9 mouse cellular contexts compared by ENCODE assay signal in the genomic region with DNA sequence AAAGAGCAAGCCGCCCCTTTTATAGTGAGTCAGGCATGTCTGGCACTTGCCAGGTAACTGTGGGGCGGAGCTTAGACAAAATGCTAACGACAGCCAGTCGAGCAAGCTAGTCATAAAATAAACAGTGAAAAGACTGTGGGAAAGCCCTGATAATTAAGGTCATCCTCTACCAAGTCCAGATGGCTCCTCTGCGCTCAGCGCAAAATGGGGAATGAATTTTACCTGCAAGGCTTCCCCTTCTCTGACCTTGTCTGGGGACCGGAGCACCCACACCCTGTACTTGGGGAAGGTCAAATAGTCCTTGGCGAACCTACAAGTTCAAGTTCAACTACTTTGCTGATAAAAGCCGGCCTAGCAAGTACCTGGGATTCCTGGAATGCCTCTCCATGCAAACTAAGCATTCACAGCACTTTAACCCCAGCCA. TPM values are rescaled to one million over a fixed set of nuclear protein-coding genes. Genes with fewer than 3 reads are reported as not detected.
DNase-seq lines count a peak whose midpoint lies in the region; ATAC-seq and TF ChIP-seq lines count a peak whose summit lies in the region.
"Had no signal": no experiment of that assay in that cellular context is flagged by ENCODE, and none has a peak within 500 bp of the region (broad histone marks: within the 10 kb centered on the region; RNA-seq: fewer than 3 reads in every experiment).

No protein-coding gene starts in this region.

- H3K9ac ChIP-seq in ES-E14 (ENCODE audit: insufficient read depth, low read depth, low read length, poor library complexity, severe bottlenecking): peak overlapping the region; percentile 31; the same call in 1 of the 2 replicates
- no peak overlapping the region for H3K9ac ChIP-seq in kidney, embryonic 15.5 days
- H3K9ac ChIP-seq in forebrain, embryonic 11.5 days (ENCODE audit: low read length): no peak overlapping the region
- H3K9ac ChIP-seq: heart, embryonic 12.5 days; midbrain, embryonic 12.5 days had no signal

- H3K4me1 ChIP-seq in E14TG2a.4 (replicated peaks; ENCODE audit: low read depth, low read length) (peaks cover 91% of the 10 kb centered on the region), ES-E14 (ENCODE audit: control insufficient read depth in 2 of 2, insufficient read depth in 2 of 2, low read length in 2 of 2, poor library complexity in 1 of 2) (peaks cover 35 to 41% of the 10 kb centered on the region in 2 experiments)
- H3K4me1 ChIP-seq in kidney, embryonic 15.5 days: 0 out of 2 replicates have a peak, but pooled peaks cover 7% of the 10 kb centered on the region
- peaks cover 12% of the 10 kb centered on the region for H3K4me1 ChIP-seq in forebrain, embryonic 11.5 days (replicated peaks; ENCODE audit: control insufficient read depth, insufficient read depth, low read length)

- H3K4me2 ChIP-seq in kidney, embryonic 15.5 days: no peak overlapping the region
- H3K4me2 ChIP-seq in forebrain, embryonic 11.5 days (ENCODE audit: low read depth, low read length, severe bottlenecking): no peak overlapping the region
- H3K4me2 ChIP-seq: heart, embryonic 12.5 days; midbrain, embryonic 12.5 days had no signal

- DNase-seq in ES-E14 (ENCODE audit: low read depth, low spot score): peak; percentile 56
- DNase-seq in lung, postnatal 36 days: peak; percentile 73
- DNase-seq in layer of hippocampus, postnatal 36 days: no peak
- no peak for DNase-seq in forebrain, embryonic 11.5 days (ENCODE audit: low spot score)
- no peak for DNase-seq in embryo, embryonic 10.5 days (ENCODE audit: low spot score)

- in situ Hi-C loops in ES-E14 (cut with MboI; ENCODE audit: low sequenced_read_pairs in 2 of 2, unreplicated experiment in 2 of 2): no loop called here

- 60% methylated on average over 9 of the region's 9 CpGs for WGBS in kidney, embryonic 15.5 days
- WGBS in forebrain, embryonic 11.5 days: 81% methylated on average over 9 of the region's 9 CpGs

- H3K27ac ChIP-seq in ES-E14 (ENCODE audit: insufficient read depth, low read depth, low read length, poor library complexity, severe bottlenecking): peak overlapping the region; percentile 99
- H3K27ac ChIP-seq in kidney, embryonic 15.5 days: no peak overlapping the region
- H3K27ac ChIP-seq in forebrain, embryonic 11.5 days (ENCODE audit: low read depth, low read length): no peak overlapping the region
- H3K27ac ChIP-seq: midbrain, embryonic 12.5 days had no signal

- TF ChIP-seq CTCF in E14TG2a.4 (conservative IDR thresholded peaks at IDR 0.05; ENCODE audit: low read length): no peak

- H3K9me3 ChIP-seq in E14TG2a.4 (ENCODE audit: low read length) (no peaks in the 10 kb centered on the region), ES-E14 (ENCODE audit: control insufficient read depth, insufficient read depth, low read depth, low read length) (no peaks in the 10 kb centered on the region)
- H3K9me3 ChIP-seq in kidney, embryonic 15.5 days (replicated peaks): no peaks in the 10 kb centered on the region
- H3K9me3 ChIP-seq in forebrain, embryonic 11.5 days (ENCODE audit: control insufficient read depth, low read length): no peaks in the 10 kb centered on the region
- H3K9me3 ChIP-seq: heart, embryonic 12.5 days; midbrain, embryonic 12.5 days had no signal

- peaks cover 12% of the 10 kb centered on the region for H3K36me3 ChIP-seq in E14TG2a.4 (ENCODE audit: insufficient read depth, low read length)
- 0 out of 2 replicates have a peak, but pooled peaks cover 3% of the 10 kb centered on the region for H3K36me3 ChIP-seq in ES-E14 (ENCODE audit: control insufficient read depth, insufficient read depth, low read length, poor library complexity, severe bottlenecking)
- 0 out of 2 replicates have a peak, but pooled peaks cover 7% of the 10 kb centered on the region for H3K36me3 ChIP-seq in kidney, embryonic 15.5 days
- H3K36me3 ChIP-seq in forebrain, embryonic 11.5 days (ENCODE audit: control insufficient read depth, insufficient read depth, low read length): no peaks in the 10 kb centered on the region
- H3K36me3 ChIP-seq: heart, embryonic 12.5 days; midbrain, embryonic 12.5 days had no signal

- H3K4me3 ChIP-seq in E14TG2a.4 (replicated peaks; ENCODE audit: low read length) (peak overlapping the region; percentile 62), ES-E14 (ENCODE audit: insufficient read depth in 1 of 2, low read depth in 1 of 2, low read length in 2 of 2, poor library complexity in 1 of 2, severe bottlenecking in 1 of 2) (peak overlapping the region in 1 of 2 experiments; percentile 43; a peak in 2 of 4 replicates)
- no peak overlapping the region for H3K4me3 ChIP-seq in kidney, embryonic 15.5 days (replicated peaks)
- H3K4me3 ChIP-seq in forebrain, embryonic 11.5 days (ENCODE audit: low read depth, low read length): no peak overlapping the region
- H3K4me3 ChIP-seq: heart, embryonic 12.5 days; midbrain, embryonic 12.5 days had no signal

- 0 out of 2 replicates have a peak, but pooled peaks have one; percentile 33 for ATAC-seq in kidney, embryonic 15.5 days (replicated peaks; ENCODE audit: low FRiP score)
- ATAC-seq in forebrain, embryonic 11.5 days (replicated peaks; ENCODE audit: low FRiP score): no peak

- H3K27me3 ChIP-seq in E14TG2a.4 (ENCODE audit: insufficient read depth, low read length): no peaks in the 10 kb centered on the region
- no peaks in the 10 kb centered on the region for H3K27me3 ChIP-seq in kidney, embryonic 15.5 days
- no peaks in the 10 kb centered on the region for H3K27me3 ChIP-seq in forebrain, embryonic 11.5 days (ENCODE audit: control insufficient read depth, insufficient read depth, low read length)
- H3K27me3 ChIP-seq: heart, embryonic 12.5 days; midbrain, embryonic 12.5 days had no signal

TF ChIP-seq in ES-E14, 5 proteins besides CTCF, POLR2A, EP300 and RAD21:
- TF ChIP-seq HCFC1 (IDR thresholded peaks at IDR 0.05; ENCODE audit: borderline replicate concordance, insufficient read depth, low read length): no peak
- no peak for TF ChIP-seq ZC3H11A (IDR thresholded peaks at IDR 0.05; ENCODE audit: borderline replicate concordance, low read depth, low read length)
- no peak for TF ChIP-seq MAFK (IDR thresholded peaks at IDR 0.05; ENCODE audit: insufficient read depth, low read depth, low read length)
- TF ChIP-seq ZNF384 (IDR thresholded peaks at IDR 0.05; ENCODE audit: low read depth, low read length): no peak
- TF ChIP-seq CHD2 (IDR thresholded peaks at IDR 0.05; ENCODE audit: low read depth, low read length): no peak

RNA-seq across cellular contexts. Expression of a gene that starts 44.6 kb away (rescaled TPM):
- total RNA-seq in ES-E14 (2012; rRNA removed): 32.5 and 33.2 TPM in 2 replicates
- 28.6 and 30.2 TPM in 2 replicates for polyA plus RNA-seq in kidney, embryonic 15.5 days (2015; fragmentation: Nextera tagmentation; extraction: Ambion mirVana)
- total RNA-seq in layer of hippocampus, postnatal 36 days (2021): 1 to 10 TPM; 6.5 to 6.7 TPM
- polyA plus RNA-seq in forebrain, embryonic 11.5 days (2014; fragmentation: Nextera tagmentation; extraction: Ambion mirVana): 22.0 and 23.9 TPM in 2 replicates

Comparison
In these comparisons a context has a peak if more than half of its experiments do, and no peak if none do; other contexts are left out.
1. DNase-seq: peak in ES-E14 (single experiment) and lung, postnatal 36 days (single experiment); none in layer of hippocampus, postnatal 36 days (0 of 2), forebrain, embryonic 11.5 days (single experiment) and embryo, embryonic 10.5 days (single experiment).